Mouse (Mus musculus): ENCODE measurements around the gene Slc17a4.

Gene Slc17a4

DNA sequence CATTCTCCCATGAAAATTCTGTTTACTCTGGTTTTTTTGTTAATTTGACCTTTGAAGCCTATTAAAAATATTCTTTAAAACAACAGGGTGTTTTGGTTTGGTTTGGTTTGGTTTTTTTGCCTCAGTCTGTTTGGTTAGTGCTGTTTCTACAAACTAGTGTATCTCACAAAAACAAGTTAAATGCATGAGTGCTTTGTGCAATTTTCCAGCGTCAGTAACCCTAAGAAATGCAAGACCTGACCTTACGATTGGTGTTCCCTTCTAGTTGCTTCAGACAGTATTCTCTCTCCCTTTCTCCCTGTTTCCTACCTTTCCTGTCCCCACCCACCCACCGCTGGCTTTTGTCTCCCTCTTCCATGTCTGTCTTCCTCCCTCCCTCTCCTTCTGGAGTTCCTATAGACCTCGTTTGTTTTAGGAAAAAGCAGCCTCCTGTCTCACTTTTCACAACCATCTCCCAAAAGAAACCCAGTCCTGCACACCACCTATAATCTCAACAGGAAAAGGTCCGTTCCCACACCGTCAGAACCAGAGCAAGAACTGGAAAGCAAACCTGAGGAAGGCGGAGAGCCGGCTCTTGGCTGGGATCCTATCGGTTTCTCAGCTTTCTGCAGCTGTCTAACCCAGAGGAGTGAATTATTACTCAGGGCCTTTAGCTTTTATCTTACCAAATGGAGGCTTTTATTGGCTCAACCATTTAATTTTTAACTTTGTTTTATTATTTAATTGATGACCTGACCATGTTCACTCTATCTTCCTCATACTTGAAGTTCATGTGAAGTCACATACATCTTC is at the start of gene Slc17a4:
Gene Slc17a4 (minus strand): TSS at position 634 of the 792 bp plus-strand sequence.
- no peak for DNase-seq (ENCODE audit: low spot score)

DNA sequence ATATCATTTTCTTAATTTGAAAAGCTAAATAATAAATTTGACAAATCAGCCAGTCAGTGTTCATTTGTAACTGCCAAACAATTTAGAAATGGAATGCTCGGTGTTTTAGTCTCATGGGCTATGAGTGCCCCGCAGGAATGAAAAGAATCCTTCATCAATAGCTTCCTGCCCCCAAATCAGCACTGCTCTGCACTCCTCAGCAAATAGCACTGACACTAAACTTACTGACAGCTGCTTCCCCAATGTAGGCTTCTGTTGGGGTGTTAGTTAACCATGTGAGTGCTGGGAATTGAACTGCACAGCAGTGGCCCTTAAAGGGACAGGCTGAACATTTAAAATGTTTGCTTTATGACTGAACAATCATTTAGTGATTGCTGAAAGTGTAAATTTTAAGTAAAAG is 45.0 kb upstream of the Slc17a4 start:
- no peak for DNase-seq (ENCODE audit: low spot score)

- DNase-seq (ENCODE audit: low spot score), result no peak
Observed at GRCm38 (mm10) chr13:23950928-23951327, 36.1 kb upstream of the Slc17a4 start.

- no peak for DNase-seq (ENCODE audit: low spot score)
Observed at GRCm38 (mm10) chr13:23949484-23950246, 34.9 kb upstream of the Slc17a4 start.

- DNase-seq (ENCODE audit: low spot score), result no peak
Observed at GRCm38 (mm10) chr13:23946254-23946653, 31.4 kb upstream of the Slc17a4 start.

- no peak for DNase-seq (ENCODE audit: low spot score)
Observed at GRCm38 (mm10) chr13:23942861-23943260, 28.1 kb upstream of the Slc17a4 start.

DNA sequence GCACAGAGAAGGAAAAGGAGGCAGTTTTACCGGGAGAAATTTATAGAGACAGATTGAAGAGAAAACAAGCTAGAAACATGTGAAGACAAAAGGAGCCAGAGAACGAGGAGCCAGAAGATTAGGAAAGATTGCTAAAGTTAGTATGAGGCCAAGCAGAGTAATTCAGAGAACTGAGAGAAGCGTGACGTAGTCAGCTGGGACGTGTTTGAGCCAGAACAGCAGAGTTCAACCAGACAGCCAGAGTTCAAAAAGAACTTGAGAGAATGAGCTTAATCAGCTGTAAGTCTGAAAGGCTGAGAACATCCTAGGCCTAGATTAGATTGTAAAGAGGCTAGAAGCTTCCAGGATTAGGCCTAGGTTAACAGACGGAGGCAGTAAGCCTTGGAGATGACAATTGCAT is 25.5 kb upstream of the Slc17a4 start:
- DNase-seq (ENCODE audit: low spot score), result peak; percentile 13

- no peak for DNase-seq (ENCODE audit: low spot score)
Observed at GRCm38 (mm10) chr13:23938699-23939098, 23.9 kb upstream of the Slc17a4 start.

DNA sequence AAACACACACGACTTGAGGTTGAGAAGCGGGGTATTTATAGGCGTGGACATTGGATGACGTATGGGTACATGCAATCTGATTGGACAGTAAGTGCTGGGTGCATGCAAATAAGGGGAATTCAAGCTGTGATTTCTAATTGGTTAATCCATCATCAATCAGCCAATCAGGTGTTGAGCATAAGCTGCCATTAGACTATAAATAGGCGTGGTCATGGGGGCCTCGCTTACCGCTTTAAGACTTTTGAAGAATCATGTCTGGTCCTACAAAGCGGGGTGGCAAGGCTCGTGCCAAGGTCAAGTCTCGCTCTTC is 19.4 kb upstream of the Slc17a4 start, which contains the start of gene Hist1h2aa:
Gene Hist1h2aa (plus strand): TSS at position 252 of the 310 bp plus-strand sequence.
- DNase-seq (ENCODE audit: low spot score), result no peak

GRCm38 (mm10) chr13:23933421-23934210 is 18.8 kb upstream of the Slc17a4 start, which contains the start of gene Hist1h2ba:
Gene Hist1h2ba (minus strand): TSS chr13:23934156.
- no peak for DNase-seq (ENCODE audit: low spot score)

DNA sequence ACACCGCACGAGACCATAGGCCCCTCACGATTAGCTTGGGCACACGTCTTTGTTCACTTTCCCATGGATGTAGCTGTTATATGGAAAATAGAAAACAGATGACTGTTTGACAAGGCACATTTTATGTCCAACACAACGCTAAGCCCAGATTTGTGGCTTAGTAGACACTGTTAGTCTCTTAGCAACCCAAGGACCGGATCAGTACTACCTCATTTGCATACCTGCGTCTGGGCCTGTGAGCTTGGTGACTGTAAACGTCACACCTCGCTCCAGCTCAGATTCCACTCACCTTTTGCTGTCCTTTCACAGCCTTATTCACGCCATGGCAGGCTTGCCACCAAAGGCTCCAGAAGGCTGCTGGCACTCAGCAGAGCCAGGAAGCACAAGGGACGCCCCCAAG is 16.1 kb upstream of the Slc17a4 start:
- no peak for DNase-seq (ENCODE audit: low spot score)

DNA sequence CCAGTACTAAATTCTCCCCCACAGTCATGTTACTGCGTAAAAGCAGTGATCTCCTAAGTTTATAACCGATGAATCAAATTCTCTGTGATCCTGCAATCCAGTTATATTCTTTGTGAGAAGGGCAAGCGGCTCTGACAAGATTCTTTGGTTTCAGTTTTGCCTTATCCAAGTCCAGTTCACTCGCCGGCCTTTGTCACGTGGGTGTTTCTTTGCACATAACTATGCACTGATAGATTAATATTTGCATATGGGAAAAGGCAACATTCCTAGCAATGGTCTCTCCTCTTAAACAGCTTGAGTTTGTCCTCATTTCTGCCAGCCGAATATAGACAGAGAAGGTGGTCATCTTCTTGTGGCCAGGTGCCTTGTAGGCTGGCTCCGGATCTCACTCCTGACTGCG is 15.7 kb upstream of the Slc17a4 start:
- DNase-seq (ENCODE audit: low spot score), result no peak

GRCm38 (mm10) chr13:23928637-23929036 is 13.8 kb upstream of the Slc17a4 start:
- peak; percentile 10 for DNase-seq (ENCODE audit: low spot score)

DNA sequence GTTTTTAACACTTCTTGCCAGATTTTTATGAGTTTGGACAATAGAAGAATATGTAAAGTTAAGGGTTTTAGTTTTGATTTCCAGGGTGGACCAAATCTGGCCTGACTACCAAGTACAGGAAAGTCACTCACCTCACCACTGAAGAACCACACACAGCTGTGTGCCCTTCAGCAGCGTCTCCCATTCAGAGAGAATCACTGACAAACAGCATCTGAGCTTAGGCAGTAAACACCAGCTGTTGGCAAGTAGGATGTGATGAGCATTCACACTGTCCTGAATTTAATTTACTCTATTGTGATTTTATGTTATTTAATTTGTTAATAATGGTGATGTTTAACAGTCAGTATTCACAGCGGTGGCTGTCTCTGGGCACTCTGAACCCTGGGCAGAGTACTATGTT is 11.0 kb upstream of the Slc17a4 start:
- no peak for DNase-seq (ENCODE audit: low spot score)

DNA sequence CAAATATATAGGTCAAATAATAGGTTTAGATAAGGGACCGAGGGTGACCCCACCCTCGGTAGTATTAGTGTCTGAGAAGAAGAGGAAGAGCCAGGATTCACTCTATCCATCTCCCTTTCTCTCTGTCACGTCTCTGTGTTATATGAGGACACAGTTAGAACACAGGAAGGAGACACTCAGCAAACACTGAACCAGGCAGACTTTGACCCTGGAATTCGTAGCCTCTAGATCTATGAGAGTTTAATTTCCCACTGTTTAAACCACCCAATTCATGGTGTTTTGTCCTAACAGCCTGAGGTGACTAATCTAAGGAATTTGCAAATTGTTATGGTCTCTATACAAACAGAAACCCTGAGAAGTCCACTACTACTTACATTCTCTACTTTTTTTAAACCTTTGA is 2.9 kb upstream of the Slc17a4 start:
- no peak for DNase-seq (ENCODE audit: low spot score)

GRCm38 (mm10) chr13:23916132-23916531 is 1.3 kb upstream of the Slc17a4 start:
- DNase-seq (ENCODE audit: low spot score), result no peak

DNA sequence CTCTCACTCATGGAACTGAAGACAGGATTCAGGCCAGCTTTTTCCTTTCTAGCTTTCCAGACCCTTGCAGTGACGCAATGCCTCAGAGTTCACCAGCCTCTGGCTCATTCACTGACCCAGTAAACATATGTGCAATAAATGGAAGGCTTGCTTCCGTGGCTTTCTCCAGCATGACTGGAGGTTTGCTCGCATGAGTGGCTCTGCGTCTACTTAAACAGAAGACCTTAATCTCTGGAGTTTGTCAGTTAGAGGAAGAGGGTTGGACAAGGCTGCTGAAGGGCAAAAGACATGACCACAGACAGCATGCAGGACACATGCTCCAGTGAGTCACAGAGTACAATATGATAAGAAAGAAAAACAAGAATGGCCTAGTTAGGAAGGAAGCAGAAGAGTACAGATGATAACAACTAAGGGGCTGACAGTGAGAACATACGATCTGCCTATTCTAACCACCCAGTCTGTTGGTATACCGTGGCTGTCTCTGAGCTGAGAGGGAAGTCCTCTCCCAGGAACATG is 960 bp downstream of the Slc17a4 start:
- no peak for DNase-seq (ENCODE audit: low spot score)

GRCm38 (mm10) chr13:23911335-23911734 is 3.5 kb downstream of the Slc17a4 start:
- DNase-seq (ENCODE audit: low spot score), result no peak

DNA sequence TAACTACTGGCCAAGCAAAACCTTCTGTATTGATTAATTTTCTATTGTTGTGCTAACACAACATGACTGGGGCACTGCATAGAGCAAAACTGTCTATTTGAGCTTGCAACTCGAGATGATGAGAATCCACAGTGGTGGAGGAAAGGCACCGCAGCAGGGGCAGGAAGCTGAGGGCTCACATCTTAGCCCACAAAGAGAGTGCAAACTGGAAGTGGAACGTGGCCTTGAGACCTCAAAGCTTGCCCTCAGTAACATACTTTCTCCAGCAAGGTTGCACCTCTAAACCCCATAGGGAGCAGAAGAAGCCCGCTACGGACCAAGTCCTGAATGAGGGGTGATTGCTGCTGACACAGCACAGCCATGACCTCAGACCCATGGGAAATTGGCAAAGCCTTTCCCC is 4.7 kb downstream of the Slc17a4 start:
- DNase-seq (ENCODE audit: low spot score), result no peak

DNA sequence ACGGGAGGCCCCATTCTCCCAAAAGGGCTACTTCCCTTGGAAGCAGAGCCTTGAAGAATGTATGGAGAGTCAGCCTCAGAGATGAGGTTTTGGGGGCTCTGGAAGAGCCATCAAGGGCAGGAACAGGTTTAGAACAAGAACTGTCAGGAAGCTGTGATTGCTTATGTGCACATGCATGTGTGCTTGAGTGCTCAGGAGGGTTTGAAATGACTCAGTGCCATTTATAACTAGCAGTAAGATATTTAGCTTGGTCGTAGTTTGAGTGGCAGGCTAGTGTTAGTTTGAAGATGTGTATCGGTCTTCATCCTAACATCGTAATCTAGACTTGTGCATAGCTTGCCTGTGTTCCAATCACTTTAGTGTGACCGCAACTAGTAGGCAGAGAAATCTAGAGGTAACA is 7.9 kb downstream of the Slc17a4 start:
- DNase-seq (ENCODE audit: low spot score), result no peak

DNA sequence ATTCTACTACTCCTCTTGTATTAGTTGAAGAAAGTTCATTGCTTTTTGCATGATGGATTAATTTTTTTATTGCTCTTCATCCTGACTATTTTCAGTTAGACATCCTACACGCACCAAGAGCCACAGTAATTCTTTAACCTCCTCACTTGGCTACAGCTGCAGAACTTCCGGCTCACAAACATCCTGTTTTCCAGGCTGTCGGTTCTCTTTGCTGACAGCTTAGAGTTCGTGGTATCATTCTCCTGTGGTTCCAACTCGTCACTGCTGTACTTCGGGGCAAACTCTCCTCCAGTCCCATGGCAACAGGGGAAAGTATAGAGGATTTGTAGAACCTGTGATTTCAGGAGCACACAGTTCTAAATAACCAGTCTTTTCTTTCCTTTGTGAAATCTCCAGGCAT is 16.6 kb downstream of the Slc17a4 start:
- DNase-seq (ENCODE audit: low spot score), result no peak

- no peak for DNase-seq (ENCODE audit: low spot score)
Observed at GRCm38 (mm10) chr13:23893269-23893593, 21.6 kb downstream of the Slc17a4 start.
